Mouse (Mus musculus): ENCODE measurements around the gene Klf15.
A peak's percentile ranks its signal among the peaks of the same experiment; 100 is the strongest.

Gene Klf15

DNA sequence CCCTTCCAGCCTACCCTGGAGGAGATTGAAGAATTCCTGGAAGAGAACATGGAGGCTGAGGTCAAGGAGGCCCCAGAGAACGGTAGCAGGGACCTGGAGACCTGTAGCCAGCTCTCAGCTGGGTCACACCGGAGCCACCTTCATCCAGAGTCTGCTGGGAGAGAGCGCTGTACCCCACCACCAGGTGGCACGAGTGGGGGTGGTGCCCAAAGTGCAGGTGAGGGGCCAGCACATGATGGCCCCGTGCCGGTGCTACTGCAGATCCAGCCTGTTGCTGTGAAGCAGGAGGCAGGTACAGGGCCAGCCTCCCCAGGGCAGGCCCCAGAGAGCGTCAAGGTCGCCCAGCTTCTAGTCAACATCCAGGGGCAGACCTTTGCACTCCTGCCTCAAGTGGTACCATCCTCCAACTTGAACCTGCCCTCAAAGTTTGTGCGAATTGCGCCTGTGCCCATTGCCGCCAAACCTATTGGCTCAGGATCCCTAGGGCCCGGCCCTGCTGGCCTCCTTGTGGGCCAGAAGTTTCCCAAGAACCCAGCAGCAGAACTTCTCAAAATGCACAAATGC lies 4.6 kb downstream of the Klf15 start:
- H3K4me3 ChIP-seq (replicated peaks; ENCODE audit: low read length) = no peak overlapping the region
- peaks cover 64% of the 10 kb centered on the region for H3K36me3 ChIP-seq (ENCODE audit: insufficient read depth, low read length)
- H3K4me1 ChIP-seq (replicated peaks; ENCODE audit: low read depth, low read length) = peaks cover 60% of the 10 kb centered on the region
- peaks cover 26% of the 10 kb centered on the region for H3K27me3 ChIP-seq (ENCODE audit: insufficient read depth, low read length)
- TF ChIP-seq CTCF (conservative IDR thresholded peaks at IDR 0.05; ENCODE audit: low read length) (0 out of 2 replicates have a peak, but pooled peaks have one; percentile 9), NANOG (IDR thresholded peaks at IDR 0.05; ENCODE audit: borderline replicate concordance, low read length) (no peak)
- H3K9me3 ChIP-seq (ENCODE audit: low read length) = no peaks in the 10 kb centered on the region

DNA sequence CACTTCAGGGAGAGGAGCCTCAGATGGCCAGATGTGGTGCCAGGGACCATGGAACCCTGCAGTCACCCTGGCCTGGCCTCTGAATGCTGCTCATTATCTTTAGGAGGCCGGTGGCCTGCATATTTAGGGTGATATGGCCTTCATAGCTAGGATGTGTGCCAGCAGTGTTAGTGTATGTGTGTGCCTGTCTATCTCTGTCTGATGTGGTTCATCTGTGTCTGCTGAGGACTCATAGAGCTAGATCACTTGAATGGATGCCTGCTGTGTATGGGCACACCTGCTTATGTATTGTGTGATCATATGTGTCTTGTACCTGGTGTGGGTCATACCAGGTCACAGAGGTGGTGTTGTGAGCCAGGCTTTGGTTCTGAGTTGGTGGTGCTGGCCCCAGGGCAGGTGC lies 5.8 kb downstream of the Klf15 start:
- TF ChIP-seq NANOG (IDR thresholded peaks at IDR 0.05; ENCODE audit: borderline replicate concordance, low read length) (no peak), CTCF (conservative IDR thresholded peaks at IDR 0.05; ENCODE audit: low read length) (no peak), POU5F1 (IDR thresholded peaks at IDR 0.05; ENCODE audit: borderline replicate concordance, low read length) (no peak)
- no peak overlapping the region for H3K4me3 ChIP-seq (replicated peaks; ENCODE audit: low read length)
- peaks cover 16% of the 10 kb centered on the region; the same call in 1 of the 2 replicates for H3K27me3 ChIP-seq (ENCODE audit: insufficient read depth, low read length)
- no peaks in the 10 kb centered on the region for H3K9me3 ChIP-seq (ENCODE audit: low read length)
- H3K36me3 ChIP-seq (ENCODE audit: insufficient read depth, low read length) = peaks cover 77% of the 10 kb centered on the region
- H3K4me1 ChIP-seq (replicated peaks; ENCODE audit: low read depth, low read length) = peaks cover 65% of the 10 kb centered on the region

DNA sequence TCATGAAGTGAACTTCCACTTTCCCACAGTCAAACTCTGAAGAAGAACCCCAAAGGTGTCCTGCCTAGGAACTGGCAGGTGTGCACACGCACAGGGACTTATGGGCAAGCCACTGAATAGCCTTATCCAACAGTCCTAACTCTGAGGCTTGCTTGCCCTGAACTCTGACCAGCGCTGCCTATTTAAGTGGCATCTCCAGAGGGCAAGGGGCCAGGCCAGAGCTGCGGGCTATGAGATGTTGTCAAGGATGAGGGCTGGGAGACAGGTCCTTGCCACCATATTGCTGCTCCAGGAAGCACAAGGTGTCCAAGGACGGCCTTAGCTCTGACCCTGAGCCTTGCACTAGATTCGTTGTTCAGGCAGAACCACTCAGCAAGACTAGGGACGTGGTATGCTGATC lies 6.7 kb downstream of the Klf15 start:
- Histone ChIP-seq H3K4me3 (replicated peaks; ENCODE audit: low read length) (no peak overlapping the region), H3K27me3 (ENCODE audit: insufficient read depth, low read length) (peaks cover 10% of the 10 kb centered on the region; the same call in 1 of the 2 replicates), H3K9me3 (ENCODE audit: low read length) (no peaks in the 10 kb centered on the region), H3K36me3 (ENCODE audit: insufficient read depth, low read length) (peaks cover 81% of the 10 kb centered on the region), H3K4me1 (replicated peaks; ENCODE audit: low read depth, low read length) (peaks cover 65% of the 10 kb centered on the region)
- TF ChIP-seq POU5F1 (IDR thresholded peaks at IDR 0.05; ENCODE audit: borderline replicate concordance, low read length) = no peak
- no peak for TF ChIP-seq NANOG (IDR thresholded peaks at IDR 0.05; ENCODE audit: borderline replicate concordance, low read length)
- no peak for TF ChIP-seq CTCF (conservative IDR thresholded peaks at IDR 0.05; ENCODE audit: low read length)

DNA sequence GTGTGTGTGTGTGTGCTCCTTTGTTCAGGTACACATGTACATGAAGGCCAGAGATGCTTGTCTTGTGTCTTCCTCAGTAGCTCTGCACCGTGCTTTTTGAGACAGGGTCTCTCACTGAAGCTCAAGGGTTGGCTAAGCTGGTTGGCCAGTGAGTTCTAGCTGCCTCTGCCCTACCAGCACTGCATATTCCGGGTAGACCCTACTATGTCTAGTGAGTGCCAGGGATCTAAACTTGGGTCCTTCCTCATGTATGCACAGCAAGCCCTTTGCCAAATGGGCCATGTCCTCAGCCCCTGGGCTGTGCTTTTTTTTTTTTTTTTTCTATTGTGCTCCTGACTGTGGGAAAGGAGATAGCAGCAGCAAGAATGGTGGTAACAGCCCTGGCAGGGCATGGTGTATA lies 7.9 kb downstream of the Klf15 start:
- no peaks in the 10 kb centered on the region for H3K9me3 ChIP-seq (ENCODE audit: low read length)
- H3K36me3 ChIP-seq (ENCODE audit: insufficient read depth, low read length) = peaks cover 79% of the 10 kb centered on the region
- no peak overlapping the region for H3K4me3 ChIP-seq (replicated peaks; ENCODE audit: low read length)
- H3K27me3 ChIP-seq (ENCODE audit: insufficient read depth, low read length) = 0 out of 2 replicates have a peak, but pooled peaks cover 1% of the 10 kb centered on the region
- TF ChIP-seq POU5F1 (IDR thresholded peaks at IDR 0.05; ENCODE audit: borderline replicate concordance, low read length) (no peak), NANOG (IDR thresholded peaks at IDR 0.05; ENCODE audit: borderline replicate concordance, low read length) (no peak), CTCF (conservative IDR thresholded peaks at IDR 0.05; ENCODE audit: low read length) (no peak)
- H3K4me1 ChIP-seq (replicated peaks; ENCODE audit: low read depth, low read length) = peaks cover 65% of the 10 kb centered on the region

DNA sequence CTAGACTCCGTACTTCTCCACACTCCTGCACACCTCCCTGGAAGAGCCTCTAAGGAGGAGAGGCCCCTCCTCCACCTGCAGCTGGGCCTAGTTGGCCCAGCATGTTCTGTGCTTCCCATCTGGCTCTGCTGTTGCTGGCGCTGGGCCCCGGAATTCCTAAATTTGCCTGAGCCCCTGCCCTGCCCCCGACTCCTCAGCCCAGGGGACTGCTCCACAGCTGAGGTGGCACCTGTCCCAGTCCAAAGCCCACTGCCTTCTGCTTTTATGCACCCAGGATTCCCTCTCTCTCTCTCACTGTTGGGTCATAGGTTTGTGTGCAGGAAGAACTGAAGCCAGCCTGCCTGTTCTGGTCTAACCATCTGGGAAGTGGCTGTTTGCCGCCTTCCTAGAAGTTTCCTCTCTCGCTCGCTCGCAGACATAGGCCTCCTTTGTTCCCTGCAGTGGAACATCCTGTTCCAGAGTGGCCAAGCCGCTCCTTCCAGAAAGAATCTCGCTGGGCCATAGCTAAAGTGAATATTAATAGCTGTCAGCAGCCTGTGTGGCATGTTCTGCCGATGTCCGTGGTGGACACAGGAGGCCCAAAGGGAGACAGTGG lies 8.7 kb downstream of the Klf15 start:
- Histone ChIP-seq H3K27me3 (ENCODE audit: insufficient read depth, low read length) (no peaks in the 10 kb centered on the region), H3K36me3 (ENCODE audit: insufficient read depth, low read length) (peaks cover 75% of the 10 kb centered on the region), H3K9me3 (ENCODE audit: low read length) (no peaks in the 10 kb centered on the region), H3K4me3 (replicated peaks; ENCODE audit: low read length) (no peak overlapping the region), H3K4me1 (replicated peaks; ENCODE audit: low read depth, low read length) (peaks cover 70% of the 10 kb centered on the region)
- TF ChIP-seq POU5F1 (IDR thresholded peaks at IDR 0.05; ENCODE audit: borderline replicate concordance, low read length) = no peak
- TF ChIP-seq CTCF (conservative IDR thresholded peaks at IDR 0.05; ENCODE audit: low read length) = no peak
- TF ChIP-seq NANOG (IDR thresholded peaks at IDR 0.05; ENCODE audit: borderline replicate concordance, low read length) = no peak

DNA sequence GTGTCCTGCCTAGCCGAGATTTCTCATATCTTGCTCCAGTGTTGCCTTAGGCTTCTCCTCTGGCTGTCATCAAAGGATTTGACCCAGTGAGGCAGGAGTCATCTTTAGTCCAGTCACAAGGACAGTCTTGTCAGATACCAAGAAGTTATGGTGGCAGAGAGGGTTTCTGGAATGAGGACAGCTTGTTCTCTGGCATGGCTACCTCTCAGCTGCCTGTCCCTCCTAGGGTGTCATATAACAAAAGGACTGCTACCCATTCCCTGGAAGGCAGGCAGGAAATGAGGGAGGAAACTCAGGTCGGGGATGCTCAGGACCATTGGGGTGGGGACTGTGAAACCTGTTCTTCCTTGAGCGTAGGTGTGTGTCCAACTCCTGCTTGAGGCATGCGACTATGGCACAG lies 9.7 kb downstream of the Klf15 start:
- TF ChIP-seq CTCF (conservative IDR thresholded peaks at IDR 0.05; ENCODE audit: low read length) (no peak), POU5F1 (IDR thresholded peaks at IDR 0.05; ENCODE audit: borderline replicate concordance, low read length) (no peak)
- Histone ChIP-seq H3K4me1 (replicated peaks; ENCODE audit: low read depth, low read length) (peaks cover 70% of the 10 kb centered on the region), H3K9me3 (ENCODE audit: low read length) (no peaks in the 10 kb centered on the region), H3K4me3 (replicated peaks; ENCODE audit: low read length) (no peak overlapping the region), H3K36me3 (ENCODE audit: insufficient read depth, low read length) (peaks cover 65% of the 10 kb centered on the region), H3K27me3 (ENCODE audit: insufficient read depth, low read length) (no peaks in the 10 kb centered on the region)

DNA sequence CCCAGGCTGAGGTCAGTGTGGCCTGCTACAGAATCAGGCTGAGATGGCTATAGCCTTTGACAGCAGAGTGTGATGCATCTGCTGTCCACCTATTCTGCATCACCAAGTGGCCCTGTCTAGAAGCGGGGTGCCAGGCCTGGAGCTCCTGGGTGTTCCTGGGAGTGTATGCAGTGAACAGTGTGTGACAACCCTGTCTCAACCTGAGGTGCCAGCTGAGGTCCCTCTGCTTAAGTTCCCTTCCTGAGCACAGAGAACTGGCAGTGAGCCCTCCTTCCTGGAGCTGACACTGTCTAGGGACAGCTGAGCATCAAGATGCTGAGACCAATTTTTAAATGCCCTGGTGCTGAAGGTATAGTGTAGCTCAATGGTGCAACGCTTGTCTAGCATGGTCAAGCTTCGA lies 10.3 kb downstream of the Klf15 start:
- Histone ChIP-seq H3K4me3 (replicated peaks; ENCODE audit: low read length) (no peak overlapping the region), H3K27me3 (ENCODE audit: insufficient read depth, low read length) (peaks cover 5% of the 10 kb centered on the region; the same call in 1 of the 2 replicates), H3K9me3 (ENCODE audit: low read length) (no peaks in the 10 kb centered on the region), H3K36me3 (ENCODE audit: insufficient read depth, low read length) (peaks cover 59% of the 10 kb centered on the region), H3K4me1 (replicated peaks; ENCODE audit: low read depth, low read length) (peaks cover 72% of the 10 kb centered on the region)
- no peak for TF ChIP-seq POU5F1 (IDR thresholded peaks at IDR 0.05; ENCODE audit: borderline replicate concordance, low read length)
- TF ChIP-seq NANOG (IDR thresholded peaks at IDR 0.05; ENCODE audit: borderline replicate concordance, low read length) = no peak
- no peak for TF ChIP-seq CTCF (conservative IDR thresholded peaks at IDR 0.05; ENCODE audit: low read length)

DNA sequence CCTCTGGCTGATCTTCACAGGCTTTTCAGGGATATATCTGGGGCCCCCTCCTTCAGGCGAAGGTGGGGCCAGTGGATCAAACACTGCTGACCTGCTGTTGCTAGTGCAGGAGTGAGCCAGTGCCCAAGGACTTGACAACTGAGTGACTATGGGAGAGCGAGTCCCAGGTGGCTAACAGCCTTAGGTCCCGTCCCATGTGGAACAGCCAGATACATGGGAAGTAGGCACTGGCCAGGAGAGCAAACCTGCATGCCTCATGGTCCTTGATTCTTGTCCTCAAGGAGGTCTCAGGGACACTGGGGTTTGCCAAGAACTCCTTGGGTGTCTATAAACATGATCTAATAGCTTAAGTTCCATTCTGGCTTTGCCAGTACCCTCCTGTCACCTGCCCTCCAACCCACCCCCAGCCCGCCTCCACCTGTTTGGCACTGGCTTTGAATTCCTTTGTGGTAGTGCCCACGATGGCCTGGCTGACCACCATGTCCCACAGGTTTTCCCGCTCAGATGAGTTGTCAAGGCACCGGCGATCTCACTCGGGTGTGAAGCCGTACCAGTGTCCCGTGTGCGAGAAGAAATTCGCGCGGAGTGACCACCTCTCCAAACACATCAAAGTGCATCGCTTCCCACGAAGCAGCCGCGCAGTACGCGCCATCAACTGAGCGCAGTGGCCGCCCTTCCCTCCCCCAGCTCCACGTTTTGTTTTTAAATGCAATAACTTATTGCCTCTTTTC lies 11.4 kb downstream of the Klf15 start:
- peaks cover 72% of the 10 kb centered on the region for H3K4me1 ChIP-seq (replicated peaks; ENCODE audit: low read depth, low read length)
- H3K9me3 ChIP-seq (ENCODE audit: low read length) = no peaks in the 10 kb centered on the region
- H3K27me3 ChIP-seq (ENCODE audit: insufficient read depth, low read length) = peaks cover 6% of the 10 kb centered on the region; the same call in 1 of the 2 replicates
- TF ChIP-seq NANOG (IDR thresholded peaks at IDR 0.05; ENCODE audit: borderline replicate concordance, low read length) (no peak), POU5F1 (IDR thresholded peaks at IDR 0.05; ENCODE audit: borderline replicate concordance, low read length) (no peak), CTCF (conservative IDR thresholded peaks at IDR 0.05; ENCODE audit: low read length) (no peak)
- peaks cover 48% of the 10 kb centered on the region for H3K36me3 ChIP-seq (ENCODE audit: insufficient read depth, low read length)
- peak overlapping the region; percentile 68 for H3K4me3 ChIP-seq (replicated peaks; ENCODE audit: low read length)

Data from E14TG2a.4 (cell line).